Mouse (Mus musculus): ENCODE data around the gene Crcp.

The Crcp gene

GRCm38 (mm10) chr5:130052955-130053354 is 23.9 kb downstream of the Crcp start:
- DNase-seq (ENCODE audit: low read depth in 1 of 2, low spot score in 2 of 2), result no peak

- DNase-seq (ENCODE audit: low read depth in 1 of 2, low spot score in 2 of 2), result no peak
These were observed 26.6 kb downstream of the Crcp start for GRCm38 (mm10) chr5:130055688-130056087.

DNA sequence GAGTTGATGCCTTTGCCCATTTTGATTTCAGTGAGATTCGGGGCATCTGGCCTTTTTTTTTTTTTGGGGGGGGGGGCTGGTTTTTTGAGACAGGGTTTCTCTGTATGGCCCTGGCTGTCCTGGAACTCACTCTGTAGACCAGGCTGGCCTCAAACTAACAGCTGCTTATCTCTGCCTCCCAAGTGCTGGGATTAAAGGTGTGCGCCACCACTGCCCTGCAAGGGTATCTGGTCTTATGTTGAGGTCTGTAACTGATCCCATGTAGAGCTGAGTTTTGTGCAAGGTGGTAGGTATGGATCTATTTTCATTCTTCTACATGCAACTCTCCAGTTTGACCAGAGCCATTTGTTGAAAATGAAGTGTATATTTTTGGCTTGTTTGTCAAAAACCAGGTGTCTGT is 27.2 kb downstream of the Crcp start:
- no peak for DNase-seq (ENCODE audit: low read depth in 1 of 2, low spot score in 2 of 2)

DNA sequence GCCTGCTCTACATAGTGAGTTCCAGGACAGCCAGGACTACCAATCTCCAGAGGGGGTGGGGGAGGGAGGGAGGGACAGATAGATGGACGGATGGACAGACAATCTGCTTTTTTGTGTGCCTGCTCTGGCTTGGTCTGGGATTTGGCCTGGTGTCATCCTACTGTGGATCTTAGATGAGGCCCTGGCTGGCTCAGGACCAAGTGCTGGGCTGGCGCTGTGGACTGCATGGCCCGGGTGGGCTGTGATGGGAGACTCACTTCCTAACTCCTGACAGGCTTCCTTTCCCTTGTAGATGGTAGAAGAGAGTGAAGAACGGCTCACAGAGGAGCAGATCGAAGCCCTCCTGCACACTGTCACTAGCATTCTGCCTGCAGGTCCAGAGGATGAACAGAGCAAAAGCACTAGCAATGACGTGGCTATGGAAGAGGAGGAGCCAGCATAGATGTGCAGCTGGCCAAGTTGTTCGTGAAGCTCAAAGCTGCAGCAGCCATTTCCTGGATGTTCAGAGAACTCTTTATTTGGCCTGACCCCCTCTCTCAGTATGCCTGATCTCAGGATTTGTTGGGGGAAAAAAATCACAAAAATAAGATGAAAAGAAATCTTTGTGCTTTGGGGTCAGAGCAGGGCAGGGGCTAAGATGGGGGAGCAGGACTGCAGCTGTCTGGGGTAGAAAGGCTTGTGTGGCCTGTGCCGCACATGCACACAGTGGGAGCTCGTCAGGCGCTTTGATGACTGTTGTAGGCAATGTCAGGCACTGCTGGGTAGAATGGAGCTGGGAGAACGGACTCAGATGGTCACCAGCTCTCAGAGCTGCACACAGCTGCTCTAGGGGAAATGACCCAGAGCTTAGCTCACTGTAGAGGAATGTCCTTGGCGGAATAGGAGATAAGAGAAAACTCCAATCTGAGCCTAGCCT is 30.6 kb downstream of the Crcp start:
- no peak for DNase-seq (ENCODE audit: low read depth in 1 of 2, low spot score in 2 of 2)

GRCm38 (mm10) chr5:130060329-130060665 is 31.2 kb downstream of the Crcp start:
- DNase-seq (ENCODE audit: low read depth in 1 of 2, low spot score in 2 of 2), result no peak

- no peak for DNase-seq (ENCODE audit: low read depth in 1 of 2, low spot score in 2 of 2)
These were observed 33.0 kb downstream of the Crcp start for GRCm38 (mm10) chr5:130062096-130062495.

DNA sequence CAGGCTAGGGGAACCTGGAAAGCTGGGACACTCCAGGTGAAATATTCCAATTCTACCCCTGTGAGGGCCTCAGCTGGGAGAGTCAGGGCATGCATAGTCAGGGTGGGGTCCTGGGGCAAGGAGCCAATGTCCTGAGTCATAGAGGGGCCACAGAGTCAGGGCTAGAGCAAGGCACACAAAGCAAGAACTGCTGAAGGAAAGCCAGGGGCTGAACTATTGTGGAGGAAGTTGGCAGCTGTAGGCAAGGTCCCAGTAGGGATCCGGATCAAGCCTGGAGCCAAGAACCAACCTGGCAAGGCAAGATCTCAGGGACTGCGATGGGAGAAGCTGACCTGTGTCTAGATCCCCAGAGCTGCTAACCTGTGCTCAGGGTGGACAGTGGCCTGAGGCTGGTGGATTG is 34.7 kb downstream of the Crcp start:
- no peak for DNase-seq (ENCODE audit: low read depth in 1 of 2, low spot score in 2 of 2)

DNA sequence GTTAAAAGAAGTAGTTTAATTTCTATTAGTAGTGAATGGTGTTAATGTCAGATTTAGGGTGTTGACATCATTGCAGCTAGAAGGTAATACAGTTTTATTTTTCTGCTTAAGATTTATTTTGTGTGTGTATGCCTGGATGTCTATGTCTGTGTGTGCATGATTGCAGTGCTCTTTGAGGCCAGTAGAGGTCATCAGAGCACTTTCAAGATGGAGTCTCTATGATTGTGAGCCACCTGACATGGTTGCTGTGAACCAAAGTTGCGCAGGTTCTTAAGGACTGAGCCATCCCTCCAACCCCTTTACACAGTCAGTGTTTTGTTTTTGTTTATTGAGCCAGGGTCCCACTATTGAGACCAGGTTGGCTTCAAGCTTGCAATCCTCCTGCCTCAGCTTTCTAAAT is 36.5 kb downstream of the Crcp start:
- DNase-seq (ENCODE audit: low read depth in 1 of 2, low spot score in 2 of 2), result no peak

DNA sequence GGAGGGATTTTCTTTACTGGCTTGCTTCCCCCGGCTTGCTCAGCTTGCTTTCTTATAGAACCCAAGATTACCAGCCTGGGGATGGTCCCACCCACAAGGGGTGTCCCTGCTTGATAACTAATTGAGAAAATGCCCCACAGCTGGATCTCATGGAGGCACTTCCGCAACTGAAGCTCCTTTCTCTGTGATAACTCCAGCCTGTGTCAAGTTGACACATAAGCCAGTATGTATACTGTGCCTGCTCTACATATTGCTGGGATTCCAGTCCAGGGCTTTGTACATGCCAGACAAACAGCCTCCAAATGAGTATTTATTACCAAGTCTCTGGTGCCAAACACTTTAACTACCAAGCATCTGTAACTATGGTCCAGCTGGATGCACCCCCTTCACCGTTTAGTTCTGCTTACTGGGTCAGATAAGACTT is 38.8 kb downstream of the Crcp start:
- no peak for DNase-seq (ENCODE audit: low read depth in 1 of 2, low spot score in 2 of 2)

GRCm38 (mm10) chr5:130073026-130073425 is 43.9 kb downstream of the Crcp start, which contains the start of gene Tpst1:
TSS of gene Tpst1 (plus strand) at chr5:130073326.
- DNase-seq (ENCODE audit: low read depth in 1 of 2, low spot score in 2 of 2), result no peak

DNA sequence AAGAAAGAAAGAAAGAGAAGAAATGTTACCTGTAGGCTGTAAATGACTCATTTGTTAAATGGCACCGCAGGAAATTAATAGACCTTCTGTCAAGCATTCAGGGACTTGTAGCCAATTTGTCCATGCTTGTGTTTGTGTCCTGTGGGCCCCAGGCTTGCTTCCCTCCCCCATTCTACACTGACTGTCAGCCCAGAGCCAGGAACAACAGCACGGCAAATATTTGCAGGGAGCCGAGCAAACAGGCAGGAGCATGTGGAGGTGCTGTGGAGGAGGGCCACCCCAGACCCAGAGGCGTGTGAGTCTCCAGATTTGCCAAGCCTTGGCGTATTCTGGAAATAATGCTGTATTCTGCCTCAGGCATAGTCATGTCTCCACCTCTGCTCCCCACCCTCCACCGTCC is 45.4 kb downstream of the Crcp start:
- DNase-seq (ENCODE audit: low read depth in 1 of 2, low spot score in 2 of 2), result no peak

DNA sequence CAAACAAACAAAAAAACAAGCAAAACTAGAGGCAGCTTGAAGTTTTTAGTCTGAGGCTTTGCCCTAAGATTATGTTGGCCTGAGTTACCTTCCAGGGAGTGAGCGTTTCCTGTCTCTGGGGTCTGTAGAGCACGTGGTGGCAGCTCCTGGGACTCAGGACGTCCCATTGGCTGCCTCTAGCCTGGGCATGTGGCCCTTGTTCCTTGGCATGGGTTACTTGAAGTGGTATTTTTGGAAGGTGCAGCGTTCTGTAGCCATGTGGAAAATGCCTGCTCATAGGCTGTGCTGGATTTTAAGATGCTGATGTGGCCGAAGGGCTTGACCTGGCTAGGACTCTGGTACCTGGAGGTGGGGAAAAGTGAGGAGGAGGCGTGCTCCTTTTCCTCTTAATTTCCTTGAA is 47.3 kb downstream of the Crcp start:
- DNase-seq (ENCODE audit: low read depth in 1 of 2, low spot score in 2 of 2), result no peak

DNA sequence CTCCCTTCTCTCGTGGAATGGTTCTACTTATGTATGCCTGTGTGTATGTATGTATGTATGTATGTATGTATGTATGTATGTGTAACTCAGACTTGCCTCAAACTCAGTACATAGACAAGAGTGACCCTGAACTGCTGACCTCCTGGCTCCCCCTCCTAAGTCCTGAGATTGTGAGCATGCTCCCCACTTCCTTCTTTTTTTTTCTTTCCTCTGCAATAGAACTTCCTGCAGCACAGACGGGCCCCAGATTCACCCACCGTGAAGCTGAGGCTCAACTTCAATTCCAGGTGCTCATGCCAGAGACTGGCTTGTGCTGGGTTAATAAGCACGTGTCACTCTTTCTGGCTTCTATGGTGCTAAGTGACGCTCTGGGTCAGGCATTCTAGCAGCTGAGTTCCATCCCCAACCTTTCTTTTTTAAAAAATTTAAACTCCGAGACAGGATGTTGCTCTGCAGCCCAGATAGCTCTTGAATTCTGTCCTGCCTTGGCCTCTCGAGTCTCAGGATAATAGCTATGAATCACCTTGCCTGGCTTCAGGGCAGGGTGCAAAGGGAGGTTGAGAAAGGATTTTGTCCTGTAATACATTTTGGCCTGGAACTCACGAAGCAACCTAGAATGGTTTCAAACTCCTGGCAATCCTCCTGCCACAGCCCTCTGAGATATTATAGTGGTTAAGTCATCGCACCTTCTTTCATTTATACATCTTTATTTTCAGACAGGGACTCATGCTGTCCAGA is 49.2 kb downstream of the Crcp start:
- DNase-seq (ENCODE audit: low read depth in 1 of 2, low spot score in 2 of 2), result no peak

DNA sequence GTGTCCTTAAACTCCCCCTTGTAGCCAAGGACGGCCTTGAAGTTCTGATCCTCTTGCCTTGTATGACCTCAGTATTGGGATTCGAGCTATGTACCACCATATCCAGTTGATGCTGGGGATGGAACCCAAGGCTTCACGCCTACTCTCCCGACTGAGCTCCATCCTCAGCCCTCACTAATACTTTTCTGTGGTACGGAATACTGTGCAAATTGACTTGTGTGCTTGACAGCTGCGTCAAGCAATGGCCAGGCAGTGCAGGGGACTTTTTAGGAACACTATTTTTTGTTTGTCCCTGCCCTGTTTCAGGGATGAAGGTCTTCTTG is 49.7 kb downstream of the Crcp start:
- DNase-seq (ENCODE audit: low read depth in 1 of 2, low spot score in 2 of 2), result no peak

GRCm38 (mm10) chr5:130079202-130080050 is 50.3 kb downstream of the Crcp start:
- peak; percentile 58 to 83 for DNase-seq (ENCODE audit: low read depth in 1 of 2, low spot score in 2 of 2)

- no peak for DNase-seq (ENCODE audit: low read depth in 1 of 2, low spot score in 2 of 2)
These were observed 51.1 kb downstream of the Crcp start for GRCm38 (mm10) chr5:130080051-130080681.

DNA sequence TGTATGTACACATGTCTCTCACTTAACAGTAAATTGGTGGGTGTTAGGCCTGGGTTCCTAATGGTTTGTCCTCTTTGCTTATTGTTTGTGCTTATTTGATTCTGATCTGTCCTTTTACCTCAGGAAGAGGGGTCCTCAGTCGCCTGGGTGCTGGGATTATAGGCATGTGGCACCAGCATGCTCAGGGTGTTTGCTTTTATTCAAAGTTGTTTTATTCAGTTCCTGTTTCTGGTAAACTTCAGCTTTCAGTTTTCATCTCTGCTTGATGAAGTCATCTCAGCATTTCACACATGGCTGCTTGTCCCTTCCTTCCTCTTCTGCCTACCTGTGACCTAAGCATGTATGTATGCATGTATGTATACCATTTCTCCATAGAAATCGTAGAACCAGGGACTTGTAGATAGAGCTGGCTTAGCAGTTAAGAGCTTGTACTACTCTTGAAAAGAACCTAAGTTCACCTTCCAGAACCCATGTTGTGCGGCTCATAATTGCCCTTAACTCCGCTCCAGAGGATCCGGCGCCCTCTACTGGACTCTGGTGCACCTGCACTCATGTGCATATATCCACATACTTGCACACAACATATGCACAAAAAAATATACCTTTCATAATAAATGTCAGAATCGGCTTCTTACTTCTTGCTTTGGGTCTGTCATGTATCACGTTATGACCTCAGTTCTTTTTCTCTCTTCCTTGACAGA is 52.2 kb downstream of the Crcp start:
- peak; percentile 13 to 26 for DNase-seq (ENCODE audit: low read depth in 1 of 2, low spot score in 2 of 2)

DNA sequence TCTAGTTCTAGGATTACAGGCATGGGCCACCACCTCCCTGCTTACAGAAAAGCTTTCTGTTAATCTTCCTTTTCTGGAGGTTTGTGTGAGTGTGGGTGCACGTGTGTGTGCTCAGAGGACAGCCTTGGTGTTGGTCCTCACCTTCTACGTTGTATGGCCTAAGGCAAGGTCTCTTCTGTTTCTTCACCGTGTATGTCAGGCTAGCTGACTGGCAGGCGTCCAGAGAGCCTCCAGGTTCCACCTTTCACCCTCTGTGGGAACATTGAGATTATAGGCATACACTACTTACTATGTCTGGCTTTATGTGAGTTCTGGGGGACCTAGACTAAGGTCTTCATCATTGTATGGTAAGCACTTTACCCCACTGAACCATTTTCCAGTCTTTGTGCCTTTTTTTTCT is 53.3 kb downstream of the Crcp start:
- no peak for DNase-seq (ENCODE audit: low read depth in 1 of 2, low spot score in 2 of 2)

DNA sequence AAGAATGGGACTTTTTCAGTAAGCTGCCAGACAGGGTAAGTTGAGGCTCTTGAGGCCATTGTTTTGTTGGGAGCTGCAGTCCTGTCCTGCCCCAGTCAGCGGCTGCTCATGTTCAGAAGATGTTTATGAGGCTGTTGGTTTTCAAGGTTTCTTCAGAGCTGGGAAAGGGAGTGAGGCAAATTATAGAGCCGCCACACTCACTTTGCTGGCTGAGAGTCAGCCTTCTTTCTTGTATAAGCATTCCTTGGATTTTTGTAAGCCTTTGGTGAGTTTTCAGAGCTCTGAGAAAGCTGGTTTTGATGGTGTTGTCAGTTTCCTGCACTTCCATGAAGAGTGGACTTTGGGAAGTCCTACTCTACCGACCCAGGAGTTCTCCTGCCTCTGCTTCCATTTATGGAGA is 55.2 kb downstream of the Crcp start:
- DNase-seq (ENCODE audit: low read depth in 1 of 2, low spot score in 2 of 2), result no peak

- no peak for DNase-seq (ENCODE audit: low read depth in 1 of 2, low spot score in 2 of 2)
These were observed 58.9 kb downstream of the Crcp start for GRCm38 (mm10) chr5:130088008-130088407.

DNA sequence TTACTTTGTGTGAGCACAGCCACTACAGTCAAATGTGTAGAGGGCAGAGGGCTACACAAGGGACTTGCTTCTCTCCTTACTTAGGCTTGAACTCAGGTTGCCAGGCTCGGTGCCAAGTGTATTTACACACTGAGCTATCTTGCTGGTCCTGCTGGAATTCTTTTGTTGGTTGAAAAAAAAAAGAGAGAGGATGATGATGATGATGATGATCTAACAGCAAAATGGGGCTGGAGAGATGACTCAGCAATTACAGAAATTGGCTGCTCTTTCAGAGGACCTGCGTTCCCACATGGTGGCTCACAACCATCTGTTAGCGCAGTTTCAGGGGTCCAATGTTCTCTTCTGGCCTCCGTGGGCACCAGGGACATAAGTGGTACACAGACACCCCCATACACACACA is 59.5 kb downstream of the Crcp start:
- no peak for DNase-seq (ENCODE audit: low read depth in 1 of 2, low spot score in 2 of 2)
